Mouse (Mus musculus) G1E (cell line): Measurements from ENCODE around the gene Cfap44. TPM values are rescaled to one million over a fixed set of nuclear protein-coding genes. Genes with fewer than 3 reads are reported as not detected.

Source experiments
- ATAC-seq: 2 replicates; pipeline ENCODE4 v1.8.0; 2016; ENCODE audit warnings: mild to moderate bottlenecking; ENCODE audit not compliant: insufficient number of reproducible peaks, poor library complexity, low FRiP score, severe bottlenecking; ENCODE audit errors: extremely low read depth
- DNase-seq: peaks from one replicate; pipeline ENCODE4 v3.0.0; 2012; ENCODE audit warnings: low spot score
- H3K27me3 ChIP-seq: 2 replicates; pipeline ENCODE4 v1.6.1; 2012; ENCODE audit warnings: mild to moderate bottlenecking, low read length, inconsistent platforms; ENCODE audit not compliant: insufficient read depth
- H3K36me3 ChIP-seq: replicated peaks from 2 replicates; pipeline ENCODE3; 2012; ENCODE audit warnings: mild to moderate bottlenecking, inconsistent platforms
- H3K4me1 ChIP-seq: 2 replicates; pipeline ENCODE4 v1.6.1; 2012; ENCODE audit warnings: low read depth, low read length, inconsistent platforms, mixed read lengths; ENCODE audit not compliant: insufficient read depth
- H3K4me3 ChIP-seq: 2 replicates; pipeline ENCODE4 v1.5.1; 2012; ENCODE audit warnings: low read depth, mild to moderate bottlenecking, inconsistent platforms, low read length, moderate library complexity, mixed read lengths
- H3K9me3 ChIP-seq: replicated peaks from 2 replicates; pipeline ENCODE4 v1.6.1; 2012; ENCODE audit warnings: inconsistent platforms
- CTCF ChIP-seq: IDR thresholded peaks from 2 replicates; pipeline ENCODE4 v1.5.1; 2012; ENCODE audit warnings: low read depth, low read length, inconsistent platforms, mixed read lengths
- GATA1 ChIP-seq: IDR thresholded peaks from 2 replicates; pipeline ENCODE4 v1.6.1; 2012; ENCODE audit warnings: borderline replicate concordance, low read length, inconsistent platforms, mixed read lengths
- GATA2 ChIP-seq: IDR thresholded peaks from 2 replicates; pipeline ENCODE4 v1.6.1; 2012; ENCODE audit warnings: low read depth, low read length, inconsistent platforms, borderline replicate concordance
- POLR2AphosphoS5 ChIP-seq: IDR thresholded peaks from 2 replicates; pipeline ENCODE4 v1.6.1; 2012; ENCODE audit warnings: low read depth, low read length, inconsistent platforms; ENCODE audit not compliant: insufficient replicate concordance
- TAL1 ChIP-seq: conservative IDR thresholded peaks from 2 replicates; pipeline ENCODE4 v1.6.1; 2012; ENCODE audit warnings: low read depth, low read length, inconsistent platforms, mixed read lengths
- polyA plus RNA-seq: library from polyadenylated mRNA; stranded (reverse); fragments of >175 nt; gene quantifications from 2 replicates; pipeline ENCODE4 v1.2.3, GENCODE M21; 2012
- total RNA-seq, 2 experiments: library from RNA; stranded (forward) in 1 of 2; stranded (reverse) in 1 of 2; fragments of 200-1000 nt in 1 of 2; fragments of >200 nt in 1 of 2; fragmentation: Nextera tagmentation in 1 of 2; gene quantifications; 2 replicates each; pipeline ENCODE4 v1.2.3; 2014 to 2017

Cfap44 gene
- total and polyA plus RNA-seq, 3 experiments = 0.22 TPM; not detected in 2

DNA sequence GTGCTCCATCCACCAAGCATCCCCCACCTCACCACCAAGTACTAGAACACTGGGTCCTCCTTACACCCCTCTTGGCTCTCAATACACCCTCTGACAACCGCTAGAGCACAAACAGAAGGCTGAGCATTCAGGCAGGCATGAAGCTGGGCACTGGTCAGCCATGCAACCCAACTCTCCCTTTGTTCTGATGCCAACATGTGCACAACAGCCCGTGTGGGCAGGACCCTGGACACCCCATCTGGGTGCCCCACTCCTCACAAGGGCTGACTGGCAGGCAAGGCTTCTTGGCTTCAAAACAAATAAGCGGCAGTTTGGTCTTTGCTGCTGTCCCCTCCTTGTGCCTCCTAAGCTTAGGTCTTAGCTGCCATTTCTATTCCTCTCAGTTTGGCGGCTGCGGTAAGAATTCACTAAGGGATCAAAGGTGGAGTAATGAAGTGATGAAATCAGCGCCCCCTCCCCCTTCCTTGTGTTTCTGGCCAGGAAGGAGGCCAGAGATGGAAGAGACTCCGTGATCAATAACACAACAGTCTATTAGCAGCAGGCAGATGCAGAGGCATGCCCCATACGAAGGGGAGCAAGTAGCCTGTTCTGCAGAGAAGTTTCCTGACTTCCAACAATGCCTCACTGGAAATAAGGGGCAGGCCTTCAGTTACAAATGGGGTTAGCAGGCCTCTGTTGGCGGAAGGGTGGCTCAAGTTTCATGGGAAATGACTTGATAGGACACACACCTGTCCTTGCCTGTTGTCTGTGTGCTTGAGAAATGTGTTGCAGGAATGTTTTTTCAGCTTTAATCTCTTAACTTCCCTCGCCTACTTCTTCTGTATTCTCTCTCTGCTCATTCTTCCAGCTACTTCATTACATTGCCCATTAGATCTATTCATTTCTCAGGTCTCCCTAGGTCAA lies 112.7 kb downstream of the Cfap44 start:
- Histone ChIP-seq H3K4me1 (no peaks in the 10 kb centered on the region), H3K4me3 (no peak overlapping the region), H3K9me3 (no peaks in the 10 kb centered on the region), H3K36me3 (no peaks in the 10 kb centered on the region), H3K27me3 (peaks cover 11% of the 10 kb centered on the region; the same call in 1 of the 2 replicates)
- ATAC-seq (no peak), DNase-seq (no peak)
- no peak for TF ChIP-seq GATA2
- TF ChIP-seq POLR2AphosphoS5 = no peak
- no peak for TF ChIP-seq TAL1
- TF ChIP-seq GATA1 = no peak
- TF ChIP-seq CTCF = no peak

GRCm38 (mm10) chr16:44508025-44508424 lies 113.4 kb downstream of the Cfap44 start:
- peaks cover 11% of the 10 kb centered on the region; the same call in 1 of the 2 replicates for H3K27me3 ChIP-seq
- no peaks in the 10 kb centered on the region for H3K36me3 ChIP-seq
- ATAC-seq (no peak), DNase-seq (no peak)
- H3K4me1 ChIP-seq = no peaks in the 10 kb centered on the region
- no peak for TF ChIP-seq GATA2
- TF ChIP-seq CTCF = no peak
- TF ChIP-seq TAL1 = no peak
- TF ChIP-seq GATA1 = no peak
- TF ChIP-seq POLR2AphosphoS5 = no peak
- H3K4me3 ChIP-seq = no peak overlapping the region
- no peaks in the 10 kb centered on the region for H3K9me3 ChIP-seq

DNA sequence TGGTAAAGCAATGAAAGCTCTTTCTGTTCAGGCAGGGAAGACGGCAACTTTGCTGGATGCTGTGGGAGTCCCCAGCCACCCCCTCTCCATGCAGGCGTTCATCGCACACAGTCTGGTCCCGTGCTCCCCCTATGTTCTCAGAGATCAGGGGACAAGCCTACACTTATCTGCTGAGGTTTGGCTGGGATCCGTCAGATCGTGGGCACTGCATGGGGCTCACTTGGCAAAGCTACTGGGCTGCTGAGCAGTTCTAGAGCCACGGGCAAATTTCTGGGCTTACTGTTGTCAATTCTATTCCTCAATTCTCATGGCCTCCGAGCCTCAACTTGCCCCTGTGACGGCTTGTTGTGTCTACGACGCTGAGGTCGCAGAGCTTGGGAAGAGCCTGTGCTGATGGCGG lies 114.2 kb downstream of the Cfap44 start:
- H3K36me3 ChIP-seq = no peaks in the 10 kb centered on the region
- no peaks in the 10 kb centered on the region for H3K9me3 ChIP-seq
- ATAC-seq = no peak
- no peak overlapping the region for H3K4me3 ChIP-seq
- no peaks in the 10 kb centered on the region for H3K4me1 ChIP-seq
- peaks cover 11% of the 10 kb centered on the region; the same call in 1 of the 2 replicates for H3K27me3 ChIP-seq
- TF ChIP-seq GATA1 = no peak
- no peak for DNase-seq

DNA sequence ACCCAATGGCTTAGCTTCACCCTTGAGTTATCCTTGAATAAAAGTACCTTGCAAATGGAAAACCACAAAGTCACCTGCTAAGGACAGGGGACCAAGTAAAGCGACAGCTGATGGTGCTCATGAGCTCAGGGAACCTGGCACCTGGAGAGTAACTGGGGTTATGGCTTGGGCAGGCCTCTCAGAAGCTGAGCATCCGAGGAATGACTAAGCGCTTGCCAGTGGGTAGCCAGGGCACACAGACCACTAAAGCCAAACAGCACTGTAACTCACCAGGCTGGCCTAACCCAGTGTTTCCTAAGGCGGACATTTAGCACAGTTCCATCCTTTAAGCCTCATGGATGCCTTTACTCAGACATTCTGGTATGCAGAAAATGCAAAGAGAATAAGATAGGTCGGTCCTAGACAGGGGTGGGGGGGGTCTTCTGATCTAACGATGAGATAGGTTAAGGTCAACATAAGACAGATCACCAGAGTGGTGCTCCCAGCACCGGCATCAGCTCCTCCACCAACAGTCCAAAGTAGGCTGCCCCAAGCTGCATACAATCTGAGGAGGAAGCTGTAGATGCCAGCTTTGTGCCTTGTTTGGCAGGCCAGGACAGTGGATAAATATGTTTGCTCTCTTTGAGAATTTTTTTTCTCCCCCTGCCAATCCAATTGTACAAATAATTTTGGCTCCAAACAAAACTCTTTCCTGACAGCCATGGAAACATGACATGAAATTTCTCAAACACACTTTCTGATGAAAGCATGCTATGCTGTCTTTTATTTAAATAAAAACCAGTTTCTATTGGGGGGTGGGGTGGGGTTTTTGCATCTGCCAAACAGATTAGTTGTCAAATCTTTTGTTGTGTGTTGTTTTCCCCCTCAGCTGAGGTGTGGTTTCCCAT lies 115.1 kb downstream of the Cfap44 start:
- no peaks in the 10 kb centered on the region for H3K36me3 ChIP-seq
- peaks cover 11% of the 10 kb centered on the region; the same call in 1 of the 2 replicates for H3K27me3 ChIP-seq
- no peak overlapping the region for H3K4me3 ChIP-seq
- TF ChIP-seq POLR2AphosphoS5 (no peak), TAL1 (no peak), GATA2 (no peak), CTCF (no peak), GATA1 (no peak)
- DNase-seq (no peak), ATAC-seq (no peak)
- no peaks in the 10 kb centered on the region for H3K4me1 ChIP-seq
- H3K9me3 ChIP-seq = no peaks in the 10 kb centered on the region

DNA sequence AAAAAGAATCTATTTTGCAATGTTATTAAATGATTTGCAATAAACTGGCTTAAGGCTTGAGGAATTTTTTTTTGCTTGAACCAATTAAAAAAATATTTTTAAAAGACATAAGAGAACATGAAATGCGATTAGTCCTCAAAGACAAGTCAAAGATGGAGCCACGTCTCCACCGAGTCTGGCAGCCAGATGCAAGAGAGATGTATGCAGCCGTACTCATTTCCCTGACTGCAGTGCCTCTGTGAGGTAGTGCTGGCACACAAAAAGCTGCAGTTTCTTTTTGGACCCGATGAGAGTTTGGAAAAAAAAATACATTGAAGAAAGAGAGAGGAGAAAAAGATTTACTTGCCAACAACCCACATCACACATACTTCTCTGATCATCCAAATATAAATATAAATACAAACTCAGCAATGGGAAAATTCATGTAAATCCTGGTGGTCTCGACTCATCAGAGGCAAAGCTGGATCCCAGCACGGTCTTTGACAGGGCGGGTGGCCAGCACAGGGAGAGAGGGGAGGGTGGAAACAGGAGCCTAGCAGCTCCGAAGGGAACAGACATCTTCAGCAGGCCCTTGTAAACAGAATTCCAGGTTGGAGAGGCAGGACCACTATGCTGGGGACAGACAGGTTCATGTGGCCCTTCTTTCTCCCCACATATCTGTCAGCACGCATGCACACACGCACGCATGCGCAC lies 116.1 kb downstream of the Cfap44 start:
- TF ChIP-seq GATA2 = no peak
- Histone ChIP-seq H3K4me3 (no peak overlapping the region), H3K36me3 (no peaks in the 10 kb centered on the region), H3K4me1 (no peaks in the 10 kb centered on the region), H3K9me3 (no peaks in the 10 kb centered on the region), H3K27me3 (peaks cover 11% of the 10 kb centered on the region; the same call in 1 of the 2 replicates)
- ATAC-seq (no peak), DNase-seq (no peak)

- Histone ChIP-seq H3K4me1 (no peaks in the 10 kb centered on the region), H3K27me3 (no peaks in the 10 kb centered on the region), H3K36me3 (no peaks in the 10 kb centered on the region), H3K9me3 (no peaks in the 10 kb centered on the region), H3K4me3 (no peak overlapping the region)
- no peak for ATAC-seq
- TF ChIP-seq POLR2AphosphoS5 (no peak), CTCF (no peak), GATA2 (no peak), GATA1 (no peak), TAL1 (no peak)
- no peak for DNase-seq
Measured at GRCm38 (mm10) chr16:44516498-44516897, 121.9 kb downstream of the Cfap44 start.
